Mouse (Mus musculus): ENCODE data around the gene Clk3.

DNA sequence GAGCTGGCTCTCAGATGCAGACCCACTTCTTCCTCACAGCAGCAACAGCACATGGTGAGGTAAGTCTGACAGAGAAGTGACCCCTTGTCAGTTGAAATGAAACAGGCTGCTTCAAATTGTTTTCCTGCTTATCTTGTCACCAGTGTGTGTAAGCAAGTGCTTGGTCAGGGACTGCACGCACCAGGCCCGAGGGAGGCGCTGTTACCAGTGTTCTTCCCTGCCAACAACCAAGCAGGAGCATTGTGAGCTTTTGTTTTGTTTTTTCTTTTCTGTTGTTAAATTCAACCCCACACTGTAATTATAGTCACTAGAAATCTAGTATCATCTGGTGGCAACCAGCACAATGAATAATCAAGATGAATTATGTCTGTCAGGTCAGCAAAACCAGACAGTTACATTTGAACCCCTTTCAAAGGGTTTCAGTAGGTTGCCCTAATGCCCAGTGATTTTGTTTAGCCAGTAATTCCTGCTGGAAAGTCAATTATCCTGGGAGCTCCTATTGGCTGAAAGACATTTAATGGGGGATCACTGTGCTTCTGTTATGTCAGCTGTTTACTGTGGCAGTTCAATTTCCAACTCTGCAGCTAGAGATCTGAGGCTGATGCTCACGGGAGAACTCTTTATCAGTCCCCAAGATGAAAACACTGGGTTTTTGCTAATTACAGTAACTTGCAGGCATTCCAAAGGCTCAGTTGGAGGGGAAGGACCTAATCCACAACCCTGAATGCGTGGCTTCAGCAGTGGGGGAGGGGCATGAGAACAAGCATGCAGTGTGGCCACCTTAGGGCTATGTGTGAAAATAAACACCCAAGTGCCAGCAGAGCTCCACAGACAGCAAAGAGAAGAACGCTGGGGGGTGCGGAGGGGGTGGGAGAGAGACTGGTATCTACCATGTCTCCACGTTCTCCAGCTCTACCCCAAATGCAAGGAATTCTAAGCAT lies 46.4 kb upstream of the Clk3 start:
- no peak for TF ChIP-seq POLR2A (IDR thresholded peaks at IDR 0.05; ENCODE audit: control insufficient read depth, low read depth, low read length)
- TF ChIP-seq CTCF (IDR thresholded peaks at IDR 0.05; ENCODE audit: control insufficient read depth, insufficient read depth, insufficient replicate concordance, low read depth, low read length), result no peak
